Mouse (Mus musculus) heart, embryonic 12.5 days (tissue): ENCODE data around the gene Atxn3. TPM values are rescaled to one million over a fixed set of nuclear protein-coding genes. Genes with fewer than 3 reads are reported as not detected.

Experiments used
- ATAC-seq: fragments of 200-750 bp; cut with Nextera tagmentation; 2 replicates; pipeline ENCODE4 v1.8.0; 2017; ENCODE audit warnings: moderate TSS enrichment, moderate library complexity; ENCODE audit not compliant: insufficient number of reproducible peaks, low FRiP score
- H3K27ac ChIP-seq: fragments of 300-500 bp; sonication (generic); 2 replicates; pipeline ENCODE4 v1.5.1; 2016; ENCODE audit warnings: mild to moderate bottlenecking, moderate library complexity; ENCODE audit not compliant: poor library complexity, severe bottlenecking
- H3K27me3 ChIP-seq: fragments of 300-500 bp; sonication (generic); replicated peaks from 2 replicates; pipeline ENCODE4 v1.6.1; 2016; ENCODE audit warnings: mild to moderate bottlenecking, moderate library complexity
- H3K36me3 ChIP-seq: fragments of 300-500 bp; sonication (generic); 2 replicates; pipeline ENCODE4 v1.6.1; 2016; ENCODE audit warnings: mild to moderate bottlenecking, moderate library complexity
- H3K4me1 ChIP-seq: fragments of 300-500 bp; sonication (generic); replicated peaks from 2 replicates; pipeline ENCODE4 v1.6.1; 2016; ENCODE audit warnings: mild to moderate bottlenecking
- H3K4me2 ChIP-seq: fragments of 300-500 bp; sonication (generic); 2 replicates; pipeline ENCODE4 v1.6.1; 2016; ENCODE audit warnings: mild to moderate bottlenecking, moderate library complexity
- H3K4me3 ChIP-seq: fragments of 300-500 bp; sonication (generic); 2 replicates; pipeline ENCODE4 v1.5.1; 2016; ENCODE audit warnings: mild to moderate bottlenecking
- H3K9ac ChIP-seq: fragments of 300-500 bp; sonication (generic); 2 replicates; pipeline ENCODE4 v1.6.1; 2016; ENCODE audit warnings: mild to moderate bottlenecking, moderate library complexity
- H3K9me3 ChIP-seq: fragments of 300-500 bp; sonication (generic); replicated peaks from 2 replicates; pipeline ENCODE4 v1.6.1; 2016; ENCODE audit warnings: mild to moderate bottlenecking, moderate library complexity
- WGBS: fragments of 180-500 bp; shearing (Covaris S2); methylation state at CpG from one replicate; pipeline ENCODE4 v1.1.7; 2016; 5-methylcytosine and 5-hydroxymethylcytosine counted together
- polyA plus RNA-seq: library from polyadenylated mRNA; unstranded; fragments of >200 nt; fragmentation: Nextera tagmentation; extraction: Ambion mirVana; gene quantifications from 2 replicates; pipeline ENCODE4 v1.2.1, GENCODE M21; 2016

Atxn3 gene
- polyA plus RNA-seq: 10.6 and 11.0 TPM in 2 replicates

DNA sequence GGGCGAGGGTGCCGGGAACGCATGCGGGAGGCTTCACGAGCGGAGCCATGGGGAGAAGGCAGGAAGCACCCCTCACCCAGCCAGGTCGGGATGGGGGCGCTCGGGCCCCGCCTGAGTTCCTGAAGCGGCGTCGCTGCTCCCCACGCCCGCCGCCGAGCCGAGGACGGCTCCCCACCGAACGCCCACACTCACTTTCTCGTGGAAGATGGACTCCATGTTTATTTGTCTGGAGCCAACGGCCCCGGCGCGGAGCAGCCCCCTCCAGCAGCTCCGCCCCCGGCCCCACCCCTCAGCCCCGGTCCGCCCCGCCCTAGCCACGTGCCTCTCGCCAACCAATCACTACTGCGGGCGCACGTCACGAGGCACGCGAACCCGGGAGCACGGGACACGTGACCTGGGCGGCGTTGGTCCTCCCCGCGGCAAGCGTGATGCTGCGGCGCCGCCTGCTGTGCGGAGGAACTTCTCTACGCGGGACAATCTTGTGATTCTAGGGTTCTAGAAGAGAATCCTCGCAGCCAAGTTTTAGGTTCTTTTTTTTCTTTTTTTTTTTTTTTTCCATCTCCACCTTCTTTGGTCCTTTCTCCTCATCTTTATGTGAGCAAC lies at the start of gene Atxn3:
Gene Atxn3, minus strand, starts transcription at position 305 of the 603 bp plus-strand sequence.
- H3K9ac ChIP-seq: peak within 1 kb of the TSS; percentile 85
- no peaks in the 10 kb centered on the region for H3K36me3 ChIP-seq
- H3K27ac ChIP-seq: peak within 1 kb of the TSS; percentile 25; the same call in 1 of the 2 replicates
- peaks cover 12% of the 10 kb centered on the region for H3K4me1 ChIP-seq
- H3K9me3 ChIP-seq: no peaks in the 10 kb centered on the region
- under 1% methylated on average over 53 of the region's 54 CpGs for WGBS
- peak; percentile 100 for ATAC-seq
- peak within 1 kb of the TSS; percentile 82 for H3K4me3 ChIP-seq
- H3K4me2 ChIP-seq: peak within 1 kb of the TSS; percentile 72
- no peaks in the 10 kb centered on the region for H3K27me3 ChIP-seq

DNA sequence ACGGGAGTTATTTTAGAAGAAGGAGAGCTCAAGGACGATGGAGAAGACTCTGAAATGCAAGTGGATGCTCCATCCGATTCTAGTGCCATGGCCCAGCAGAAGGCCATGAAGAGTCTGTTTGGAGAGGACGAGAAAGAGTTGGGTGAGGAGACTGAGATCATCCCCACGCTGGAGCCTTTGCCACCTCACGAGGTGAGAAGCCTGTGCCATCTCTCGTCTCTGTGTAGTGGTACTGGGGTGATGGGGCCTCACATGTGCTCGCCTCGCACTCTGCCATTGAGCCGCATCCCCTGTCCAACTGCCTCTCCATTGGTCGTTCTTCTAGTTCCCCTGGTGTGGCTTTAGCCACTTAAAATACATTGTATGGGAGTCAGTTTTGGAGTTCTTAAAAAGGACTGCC lies 42.7 kb upstream of the Atxn3 start:
- no peak overlapping the region for H3K4me2 ChIP-seq
- no peak for ATAC-seq
- WGBS: 89% methylated on average over 11 of the region's 11 CpGs
- H3K27ac ChIP-seq: no peak overlapping the region
- H3K36me3 ChIP-seq: peaks cover 84% of the 10 kb centered on the region
- H3K4me1 ChIP-seq: peaks cover 5% of the 10 kb centered on the region; the same call in 1 of the 2 replicates
- H3K9ac ChIP-seq: no peak overlapping the region
- no peaks in the 10 kb centered on the region for H3K9me3 ChIP-seq
- H3K4me3 ChIP-seq: no peak overlapping the region
- no peaks in the 10 kb centered on the region for H3K27me3 ChIP-seq

DNA sequence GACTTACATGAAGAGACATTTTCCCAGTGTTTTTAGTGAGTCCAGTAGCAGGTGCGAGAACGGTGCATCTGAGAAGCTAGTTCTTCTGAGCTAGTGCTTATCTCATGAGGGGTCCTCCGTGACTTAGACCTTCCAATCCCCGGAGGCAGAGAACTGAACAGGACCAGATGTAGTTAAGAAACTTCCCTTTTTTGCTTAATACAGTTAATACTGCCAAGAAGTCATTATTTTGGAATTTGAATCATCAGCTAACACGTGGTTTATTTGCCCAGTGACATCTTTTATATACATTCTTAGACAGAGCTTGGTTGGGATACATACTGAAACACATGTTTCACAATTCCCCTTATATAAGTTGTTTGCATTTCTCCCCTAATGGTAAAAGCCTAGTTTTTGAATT lies 40.9 kb upstream of the Atxn3 start:
- Histone ChIP-seq H3K4me3 (no peak overlapping the region), H3K4me2 (no peak overlapping the region), H3K4me1 (peaks cover 5% of the 10 kb centered on the region; the same call in 1 of the 2 replicates), H3K27ac (no peak overlapping the region), H3K36me3 (peaks cover 82% of the 10 kb centered on the region), H3K9me3 (no peaks in the 10 kb centered on the region), H3K9ac (no peak overlapping the region), H3K27me3 (no peaks in the 10 kb centered on the region)
- no peak for ATAC-seq
- WGBS: 96% methylated on average over 5 of the region's 5 CpGs

DNA sequence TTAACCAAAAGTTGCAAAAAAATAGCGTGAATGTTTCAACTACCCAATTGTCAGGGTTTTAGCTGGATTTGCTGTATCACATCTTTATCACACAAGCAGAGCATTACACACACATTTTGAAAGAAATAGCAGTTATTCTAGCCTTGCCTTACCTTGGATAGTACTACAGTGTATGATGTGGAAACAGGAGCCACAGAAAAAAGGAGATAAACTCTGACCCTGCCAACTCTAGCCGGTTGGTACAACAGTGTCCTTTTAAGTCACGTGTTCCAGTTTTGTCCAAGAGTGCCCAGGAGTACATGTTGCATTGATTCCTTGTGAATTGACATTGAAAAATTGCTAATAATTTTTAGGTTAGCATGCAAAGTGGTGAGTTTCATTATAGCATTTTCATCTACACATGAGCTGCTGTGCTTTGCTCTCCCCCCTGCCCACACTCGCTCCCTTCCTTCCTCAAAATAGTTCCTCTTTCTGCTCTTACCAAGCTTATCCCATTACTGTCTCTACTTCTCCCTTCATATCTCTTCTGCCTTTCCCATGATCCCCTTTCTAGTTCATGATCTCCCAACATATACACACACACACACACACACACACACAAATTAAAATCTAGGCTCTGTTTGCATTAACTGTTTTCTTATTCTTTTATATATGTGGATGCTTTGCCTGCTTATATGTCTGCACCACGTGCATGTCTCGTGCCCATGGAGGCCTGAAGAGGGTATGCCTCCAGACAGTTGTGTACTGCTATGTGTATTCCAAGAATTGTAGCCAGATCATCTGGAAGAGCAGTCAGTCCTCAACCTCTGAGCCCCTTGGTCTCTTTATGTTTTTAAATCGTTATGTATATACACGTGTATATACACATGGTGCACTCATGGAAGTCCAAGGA lies 36.8 kb upstream of the Atxn3 start:
- Histone ChIP-seq H3K36me3 (peaks cover 80% of the 10 kb centered on the region), H3K9me3 (no peaks in the 10 kb centered on the region), H3K4me1 (0 out of 2 replicates have a peak, but pooled peaks cover 3% of the 10 kb centered on the region), H3K27me3 (no peaks in the 10 kb centered on the region), H3K4me3 (no peak overlapping the region), H3K4me2 (no peak overlapping the region), H3K9ac (no peak overlapping the region), H3K27ac (no peak overlapping the region)
- ATAC-seq: no peak
- 85% methylated on average over 8 of the region's 8 CpGs for WGBS

DNA sequence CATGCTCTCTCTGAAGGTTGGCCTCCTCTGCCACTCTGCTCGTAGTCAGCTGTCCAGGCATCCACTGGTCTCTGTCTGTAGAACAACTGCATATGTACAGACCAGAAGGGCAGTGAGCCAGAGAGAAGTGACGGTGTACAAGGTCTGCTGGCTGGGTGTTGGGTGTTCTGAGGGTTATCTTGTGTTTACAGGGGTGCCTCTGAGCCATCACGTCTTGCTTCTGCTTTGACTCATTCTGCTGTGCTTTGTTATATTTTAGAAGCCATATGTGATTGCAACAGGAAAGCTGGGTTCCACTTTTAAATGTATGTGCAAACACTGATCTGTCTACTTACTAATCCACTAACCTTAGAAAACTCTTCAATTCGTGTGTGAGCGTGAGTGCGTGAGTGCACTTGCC lies 29.6 kb upstream of the Atxn3 start:
- no peak for ATAC-seq
- H3K36me3 ChIP-seq: peaks cover 84% of the 10 kb centered on the region
- H3K4me3 ChIP-seq: no peak overlapping the region
- H3K4me1 ChIP-seq: 0 out of 2 replicates have a peak, but pooled peaks cover 3% of the 10 kb centered on the region
- 88% methylated on average over 6 of the region's 6 CpGs for WGBS
- no peak overlapping the region for H3K9ac ChIP-seq
- no peak overlapping the region for H3K27ac ChIP-seq
- H3K27me3 ChIP-seq: no peaks in the 10 kb centered on the region
- no peaks in the 10 kb centered on the region for H3K9me3 ChIP-seq
- no peak overlapping the region for H3K4me2 ChIP-seq

DNA sequence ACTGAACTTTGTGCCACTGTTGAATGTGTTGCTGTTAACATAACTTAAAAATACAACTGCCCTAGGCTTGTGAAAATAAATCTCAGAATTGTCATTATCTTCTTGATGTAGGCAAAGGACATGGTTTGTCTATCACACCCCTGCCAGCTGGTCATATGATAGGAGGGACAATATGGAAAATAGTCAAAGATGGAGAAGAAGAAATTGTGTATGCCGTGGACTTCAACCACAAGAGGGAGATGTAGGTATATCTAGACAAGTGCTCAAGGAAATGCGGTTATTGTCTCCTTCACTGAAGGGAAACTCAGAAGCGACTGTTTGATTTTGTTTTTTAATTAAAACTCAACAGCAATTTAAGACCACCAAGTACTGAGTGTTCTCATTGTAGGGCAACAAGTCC lies 27.1 kb upstream of the Atxn3 start:
- Histone ChIP-seq H3K9me3 (no peaks in the 10 kb centered on the region), H3K4me1 (peaks cover 4% of the 10 kb centered on the region), H3K27me3 (no peaks in the 10 kb centered on the region), H3K4me2 (no peak overlapping the region), H3K36me3 (peaks cover 69% of the 10 kb centered on the region), H3K4me3 (no peak overlapping the region), H3K27ac (no peak overlapping the region), H3K9ac (no peak overlapping the region)
- no peak for ATAC-seq
- WGBS: 69% methylated on average over 3 of the region's 3 CpGs

DNA sequence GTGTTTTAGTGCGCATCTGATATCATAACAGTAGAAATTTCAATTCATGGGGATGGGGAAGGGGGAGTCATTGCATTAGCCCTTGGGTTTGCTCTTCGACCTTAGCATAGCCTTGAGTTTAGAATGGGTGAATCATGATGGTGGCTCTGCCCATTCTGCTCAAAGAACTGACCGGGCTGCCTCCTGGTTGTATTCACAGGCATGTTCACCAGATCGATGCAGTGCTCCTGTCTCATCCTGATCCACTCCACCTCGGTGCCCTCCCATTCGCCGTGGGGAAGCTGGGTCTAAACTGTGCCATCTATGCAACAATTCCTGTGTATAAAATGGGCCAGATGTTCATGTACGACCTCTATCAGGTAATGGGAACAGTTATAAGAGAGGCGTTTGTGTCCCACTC lies 24.9 kb upstream of the Atxn3 start:
- H3K9ac ChIP-seq: no peak overlapping the region
- H3K27ac ChIP-seq: no peak overlapping the region
- H3K4me3 ChIP-seq: no peak overlapping the region
- no peaks in the 10 kb centered on the region for H3K27me3 ChIP-seq
- H3K4me1 ChIP-seq: peaks cover 14% of the 10 kb centered on the region
- no peak for ATAC-seq
- no peaks in the 10 kb centered on the region for H3K9me3 ChIP-seq
- peaks cover 49% of the 10 kb centered on the region for H3K36me3 ChIP-seq
- no peak overlapping the region for H3K4me2 ChIP-seq
- 92% methylated on average over 9 of the region's 9 CpGs for WGBS

DNA sequence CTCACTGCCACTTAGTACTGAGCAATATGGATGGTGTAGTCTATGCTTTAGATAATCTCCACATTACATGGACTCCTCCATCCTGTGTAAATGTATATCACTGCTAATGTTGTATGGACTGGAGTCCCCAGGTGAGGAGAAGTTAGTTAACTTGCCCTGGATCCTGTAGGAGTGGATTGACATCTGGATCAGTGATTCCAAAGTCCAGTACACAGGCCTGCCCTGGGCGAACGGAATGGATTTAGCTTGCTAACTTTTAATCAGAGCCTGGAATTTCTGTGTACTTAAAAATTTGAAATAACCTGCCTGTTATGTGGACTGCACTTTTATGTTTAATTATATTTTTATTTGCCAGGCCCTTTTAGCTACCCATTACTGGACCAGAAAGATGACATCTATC lies 23.5 kb upstream of the Atxn3 start:
- WGBS: 93% methylated on average over 2 of the region's 2 CpGs
- Histone ChIP-seq H3K27me3 (no peaks in the 10 kb centered on the region), H3K9ac (no peak overlapping the region), H3K36me3 (peaks cover 37% of the 10 kb centered on the region), H3K27ac (no peak overlapping the region), H3K4me1 (peaks cover 28% of the 10 kb centered on the region), H3K9me3 (no peaks in the 10 kb centered on the region), H3K4me3 (no peak overlapping the region), H3K4me2 (no peak overlapping the region)
- ATAC-seq: no peak

DNA sequence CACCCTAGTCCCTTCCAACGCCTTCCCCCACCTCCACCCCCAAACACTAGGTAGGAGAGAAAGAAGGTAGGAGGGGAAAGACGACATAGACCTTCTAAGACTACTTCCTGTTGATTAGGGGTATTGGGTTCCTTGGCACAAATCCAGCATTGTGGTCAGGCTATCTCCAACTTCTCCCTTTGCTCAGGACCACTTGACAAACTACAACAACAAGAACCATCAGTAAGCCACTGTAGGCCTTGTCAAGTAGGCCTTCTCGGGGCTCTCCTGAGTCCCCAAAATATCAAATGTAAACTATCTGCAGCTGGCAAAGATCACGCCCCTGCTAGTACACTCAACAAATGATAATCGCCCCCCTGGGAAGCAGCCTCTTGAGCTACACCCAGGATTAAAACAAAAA lies 22.2 kb upstream of the Atxn3 start:
- Histone ChIP-seq H3K4me1 (peaks cover 30% of the 10 kb centered on the region), H3K36me3 (peaks cover 33% of the 10 kb centered on the region), H3K27ac (peak overlapping the region; percentile 23; the same call in 1 of the 2 replicates), H3K27me3 (no peaks in the 10 kb centered on the region), H3K9ac (no peak overlapping the region), H3K9me3 (no peaks in the 10 kb centered on the region), H3K4me2 (no peak overlapping the region), H3K4me3 (no peak overlapping the region)
- WGBS: 46% methylated on average over 5 of the region's 5 CpGs
- ATAC-seq: no peak

DNA sequence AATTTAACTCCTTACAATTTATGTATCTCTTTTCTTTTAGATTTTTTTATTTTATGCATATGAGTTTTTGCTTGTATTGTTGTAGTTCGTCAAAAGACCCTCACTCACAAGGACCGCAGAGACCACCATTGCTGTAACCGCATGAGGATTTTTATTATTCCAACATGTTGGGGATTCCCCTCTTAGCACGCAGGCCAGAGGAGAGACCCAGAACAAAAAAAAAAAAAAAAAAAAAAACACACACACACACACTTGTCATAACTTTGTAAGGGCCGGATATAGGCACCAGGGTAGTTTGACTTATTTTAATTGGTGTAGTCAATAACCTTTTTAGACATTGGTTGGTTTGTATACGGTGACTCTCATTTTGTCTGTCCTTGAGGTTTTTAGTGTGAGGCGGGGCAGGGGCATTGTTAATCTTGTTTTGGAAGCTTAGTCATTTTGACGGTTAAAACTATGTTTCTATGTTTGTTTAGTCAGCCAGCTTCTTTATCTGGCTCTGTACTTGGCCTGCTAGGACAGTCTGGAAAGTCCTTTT lies 21.2 kb upstream of the Atxn3 start:
- WGBS: 81% methylated on average over 8 of the region's 8 CpGs
- no peak for ATAC-seq
- H3K27me3 ChIP-seq: no peaks in the 10 kb centered on the region
- H3K36me3 ChIP-seq: peaks cover 24% of the 10 kb centered on the region
- H3K4me3 ChIP-seq: no peak overlapping the region
- H3K4me2 ChIP-seq: no peak overlapping the region
- H3K4me1 ChIP-seq: peaks cover 30% of the 10 kb centered on the region
- no peak overlapping the region for H3K27ac ChIP-seq
- no peaks in the 10 kb centered on the region for H3K9me3 ChIP-seq
- no peak overlapping the region for H3K9ac ChIP-seq

DNA sequence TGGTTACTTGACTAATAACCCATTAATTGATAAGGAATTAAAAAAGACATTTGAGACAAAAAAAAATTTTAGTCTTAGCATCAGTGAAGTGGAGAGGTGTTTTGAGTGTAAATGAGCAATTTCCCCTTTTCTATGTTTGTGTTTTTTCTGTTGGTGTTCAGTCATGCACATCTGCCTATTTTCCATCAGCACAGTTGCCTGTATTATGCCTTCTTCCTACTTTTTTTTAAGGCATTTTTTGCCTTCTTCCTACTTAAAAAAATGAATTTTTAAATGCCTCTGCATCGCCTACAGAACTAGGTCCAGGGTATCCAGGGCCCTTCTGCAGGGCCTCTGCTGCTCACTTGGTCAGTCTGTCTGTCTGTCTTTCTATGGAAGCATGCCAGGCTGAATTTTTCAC lies 20.5 kb upstream of the Atxn3 start:
- peaks cover 19% of the 10 kb centered on the region for H3K36me3 ChIP-seq
- H3K9ac ChIP-seq: no peak overlapping the region
- no peak for ATAC-seq
- no peak overlapping the region for H3K4me2 ChIP-seq
- no peak overlapping the region for H3K27ac ChIP-seq
- H3K27me3 ChIP-seq: no peaks in the 10 kb centered on the region
- no peak overlapping the region for H3K4me3 ChIP-seq
- 79% methylated on average over 1 of the region's 1 CpGs for WGBS
- H3K9me3 ChIP-seq: no peaks in the 10 kb centered on the region
- peaks cover 30% of the 10 kb centered on the region for H3K4me1 ChIP-seq
